Mouse (Mus musculus): Measurements from ENCODE around the gene Caln1. TPM values are rescaled to one million over a fixed set of nuclear protein-coding genes. Genes with fewer than 3 reads are reported as not detected.

Caln1 gene
- polyA plus RNA-seq, 1 experiment from 2014 or later: 32.7 TPM

DNA sequence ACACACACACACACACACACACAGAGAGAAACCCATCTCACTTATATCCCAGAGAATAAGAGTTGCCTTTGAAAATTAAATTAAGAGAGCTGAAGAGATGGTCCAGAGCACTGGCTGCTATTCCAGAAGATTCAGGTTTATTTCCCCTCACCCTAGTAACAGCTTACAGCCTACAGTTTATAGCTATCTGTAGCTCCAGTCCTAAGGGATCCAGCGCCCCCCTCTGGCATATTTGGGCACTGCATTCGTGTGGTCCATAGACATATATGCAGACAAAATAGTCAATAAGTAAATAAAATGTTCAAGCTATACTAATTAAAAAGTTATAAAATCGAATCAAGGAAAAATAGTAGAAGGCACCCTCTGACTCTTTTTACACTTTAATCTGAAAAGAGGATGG lies 442.0 kb downstream of the Caln1 start:
- 30% methylated on average over 3 of the region's 3 CpGs for WGBS
- H3K9me3 ChIP-seq (replicated peaks; ENCODE audit: control insufficient read depth, low read length, poor library complexity, severe bottlenecking): no peaks in the 10 kb centered on the region
- H3K27ac ChIP-seq (ENCODE audit: low read length): no peak overlapping the region

DNA sequence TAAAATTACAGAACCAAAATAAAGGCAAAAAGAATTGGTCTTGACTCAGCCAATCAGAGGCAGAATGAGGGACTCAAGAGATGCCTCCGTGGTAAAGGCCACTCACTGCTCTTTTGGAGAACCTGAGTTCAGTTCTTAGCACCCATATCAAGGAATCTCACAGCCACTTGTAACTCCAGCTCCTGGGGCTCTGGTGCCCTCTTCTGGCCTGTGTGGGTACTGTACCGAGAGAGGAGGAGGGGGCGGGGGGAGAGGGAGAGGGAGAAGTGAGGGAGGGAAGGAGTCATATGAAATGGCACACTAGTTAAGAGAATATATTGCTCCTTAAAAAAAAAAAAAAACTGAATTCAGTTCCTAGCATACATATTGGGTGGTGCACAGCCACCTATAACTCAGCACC lies 442.7 kb downstream of the Caln1 start:
- H3K9me3 ChIP-seq (replicated peaks; ENCODE audit: control insufficient read depth, low read length, poor library complexity, severe bottlenecking): no peaks in the 10 kb centered on the region
- H3K27me3 ChIP-seq (ENCODE audit: control insufficient read depth, insufficient read depth, low read depth, low read length): no peaks in the 10 kb centered on the region
- no peak overlapping the region for H3K9ac ChIP-seq (ENCODE audit: low read depth, low read length)
- WGBS: 94% methylated on average over 2 of the region's 3 CpGs
- H3K4me2 ChIP-seq (ENCODE audit: low read length): no peak overlapping the region
- H3K4me3 ChIP-seq (ENCODE audit: low read depth, low read length): no peak overlapping the region
- H3K27ac ChIP-seq (ENCODE audit: low read length): no peak overlapping the region
- 0 out of 2 replicates have a peak, but pooled peaks cover 2% of the 10 kb centered on the region for H3K4me1 ChIP-seq (ENCODE audit: control insufficient read depth, insufficient read depth, low read length)
- H3K36me3 ChIP-seq (ENCODE audit: control insufficient read depth, insufficient read depth, low read length): no peaks in the 10 kb centered on the region
- no peak for ATAC-seq

More for the DNA sequence above, 442.0 kb downstream of the Caln1 start:
- no peak for ATAC-seq
- no peaks in the 10 kb centered on the region for H3K27me3 ChIP-seq (ENCODE audit: control insufficient read depth, insufficient read depth, low read depth, low read length)
- H3K36me3 ChIP-seq (ENCODE audit: control insufficient read depth, insufficient read depth, low read length): no peaks in the 10 kb centered on the region
- H3K4me1 ChIP-seq (ENCODE audit: control insufficient read depth, insufficient read depth, low read length): 0 out of 2 replicates have a peak, but pooled peaks cover 2% of the 10 kb centered on the region
- no peak overlapping the region for H3K4me2 ChIP-seq (ENCODE audit: low read length)
- no peak overlapping the region for H3K4me3 ChIP-seq (ENCODE audit: low read depth, low read length)
- no peak overlapping the region for H3K9ac ChIP-seq (ENCODE audit: low read depth, low read length)

DNA sequence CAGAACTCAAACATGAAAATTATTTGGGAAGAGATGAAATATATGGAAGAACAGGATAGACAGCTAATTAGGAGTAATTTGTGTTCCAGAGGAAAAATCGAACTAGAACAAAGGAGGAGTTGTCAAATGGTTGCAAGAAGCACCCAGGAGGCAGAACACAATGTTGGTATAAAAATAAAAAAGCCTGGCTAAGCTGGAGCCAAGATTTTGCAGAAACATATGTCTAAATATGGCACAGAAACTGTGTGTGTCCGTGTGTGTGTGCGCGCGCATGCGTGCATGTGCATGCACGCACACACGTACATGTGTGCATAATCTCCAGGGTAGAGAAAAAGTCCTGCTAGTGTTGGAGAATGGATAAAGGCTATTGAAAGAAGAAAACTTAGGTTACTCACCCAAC lies 443.3 kb downstream of the Caln1 start:
- ATAC-seq: no peak
- Histone ChIP-seq H3K4me1 (ENCODE audit: control insufficient read depth, insufficient read depth, low read length) (0 out of 2 replicates have a peak, but pooled peaks cover 2% of the 10 kb centered on the region), H3K27me3 (ENCODE audit: control insufficient read depth, insufficient read depth, low read depth, low read length) (no peaks in the 10 kb centered on the region), H3K9ac (ENCODE audit: low read depth, low read length) (no peak overlapping the region), H3K27ac (ENCODE audit: low read length) (no peak overlapping the region), H3K4me3 (ENCODE audit: low read depth, low read length) (no peak overlapping the region), H3K36me3 (ENCODE audit: control insufficient read depth, insufficient read depth, low read length) (no peaks in the 10 kb centered on the region), H3K4me2 (ENCODE audit: low read length) (no peak overlapping the region), H3K9me3 (replicated peaks; ENCODE audit: control insufficient read depth, low read length, poor library complexity, severe bottlenecking) (no peaks in the 10 kb centered on the region)
- 95% methylated on average over 8 of the region's 8 CpGs for WGBS

DNA sequence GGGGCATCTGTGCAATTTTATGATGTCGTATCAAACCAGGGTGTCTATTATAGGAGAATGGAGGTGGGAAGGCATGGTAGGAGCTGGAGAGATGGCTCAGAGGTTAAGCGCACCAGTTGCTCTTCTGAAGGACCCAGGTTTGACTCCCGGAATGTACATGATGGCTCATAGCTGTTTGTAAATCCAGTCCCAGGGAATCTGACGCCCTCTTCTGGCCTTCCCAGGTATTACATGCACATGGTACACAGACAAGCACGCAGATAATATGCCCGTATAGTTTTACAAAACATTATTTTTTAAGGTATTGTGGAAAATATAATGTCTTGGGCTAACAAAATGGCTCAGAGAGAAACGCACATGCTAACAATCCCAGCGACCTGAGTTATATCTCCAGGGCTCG lies 443.8 kb downstream of the Caln1 start:
- Histone ChIP-seq H3K36me3 (ENCODE audit: control insufficient read depth, insufficient read depth, low read length) (no peaks in the 10 kb centered on the region), H3K27me3 (ENCODE audit: control insufficient read depth, insufficient read depth, low read depth, low read length) (no peaks in the 10 kb centered on the region), H3K9ac (ENCODE audit: low read depth, low read length) (no peak overlapping the region), H3K4me1 (ENCODE audit: control insufficient read depth, insufficient read depth, low read length) (0 out of 2 replicates have a peak, but pooled peaks cover 2% of the 10 kb centered on the region), H3K9me3 (replicated peaks; ENCODE audit: control insufficient read depth, low read length, poor library complexity, severe bottlenecking) (no peaks in the 10 kb centered on the region), H3K27ac (ENCODE audit: low read length) (no peak overlapping the region), H3K4me3 (ENCODE audit: low read depth, low read length) (no peak overlapping the region), H3K4me2 (ENCODE audit: low read length) (no peak overlapping the region)
- 87% methylated on average over 9 of the region's 9 CpGs for WGBS
- ATAC-seq: no peak

DNA sequence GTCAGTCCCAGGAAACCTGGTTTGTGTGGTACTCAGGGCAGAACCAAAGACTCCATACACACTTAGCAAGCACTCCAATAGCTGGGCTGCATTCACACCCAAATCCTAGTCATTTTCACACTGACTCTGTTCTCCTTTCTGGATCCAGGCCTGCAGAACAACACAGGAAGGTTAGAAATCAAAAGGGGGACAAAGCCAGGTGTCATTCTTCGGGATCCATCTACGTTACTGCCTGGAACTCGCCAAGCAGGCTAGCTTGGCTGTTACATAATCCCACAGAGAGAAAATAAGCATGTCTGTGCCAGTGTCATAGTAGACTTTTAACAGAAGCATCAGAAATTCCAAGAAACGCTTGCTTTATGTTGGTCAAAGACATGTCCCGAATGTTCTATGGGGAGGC lies 446.1 kb downstream of the Caln1 start:
- no peaks in the 10 kb centered on the region for H3K9me3 ChIP-seq (replicated peaks; ENCODE audit: control insufficient read depth, low read length, poor library complexity, severe bottlenecking)
- no peak overlapping the region for H3K4me2 ChIP-seq (ENCODE audit: low read length)
- H3K36me3 ChIP-seq (ENCODE audit: control insufficient read depth, insufficient read depth, low read length): no peaks in the 10 kb centered on the region
- ATAC-seq: no peak
- 88% methylated on average over 5 of the region's 5 CpGs for WGBS
- H3K27me3 ChIP-seq (ENCODE audit: control insufficient read depth, insufficient read depth, low read depth, low read length): no peaks in the 10 kb centered on the region
- H3K4me3 ChIP-seq (ENCODE audit: low read depth, low read length): no peak overlapping the region
- H3K4me1 ChIP-seq (ENCODE audit: control insufficient read depth, insufficient read depth, low read length): 0 out of 2 replicates have a peak, but pooled peaks cover under 1% of the 10 kb centered on the region
- no peak overlapping the region for H3K9ac ChIP-seq (ENCODE audit: low read depth, low read length)
- no peak overlapping the region for H3K27ac ChIP-seq (ENCODE audit: low read length)

DNA sequence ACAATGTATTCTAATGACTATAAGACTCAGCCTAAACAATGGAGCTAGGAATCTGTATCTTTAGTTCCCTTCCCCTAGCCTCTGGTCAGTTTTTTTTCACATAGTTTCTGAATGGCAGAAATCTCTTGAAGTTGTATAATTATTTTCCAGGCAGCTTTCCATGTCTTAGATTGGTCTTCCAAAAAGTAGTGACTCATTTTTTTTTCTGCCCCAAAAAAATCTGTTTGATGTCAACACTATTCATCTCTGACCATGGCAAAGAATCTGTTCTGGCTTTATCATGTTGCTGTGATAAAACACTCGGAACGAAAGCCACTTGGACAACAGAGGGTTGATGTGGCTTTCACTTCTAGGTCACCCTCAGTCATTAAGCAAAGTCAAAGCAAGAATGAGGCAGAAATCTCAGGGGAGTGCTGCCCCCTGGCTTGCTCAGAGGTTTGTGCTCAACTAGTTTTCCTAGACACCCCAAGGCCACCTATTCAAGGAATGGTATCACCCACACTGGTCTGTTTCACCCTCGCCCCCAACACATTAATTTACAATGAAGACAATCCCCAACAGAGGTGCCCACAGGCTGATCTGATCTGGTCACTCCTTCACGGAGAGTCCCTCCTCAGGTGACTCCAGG lies 450.9 kb downstream of the Caln1 start:
- ATAC-seq: no peak
- WGBS: 79% methylated on average over 4 of the region's 4 CpGs
- H3K4me3 ChIP-seq (ENCODE audit: low read depth, low read length): no peak overlapping the region
- H3K36me3 ChIP-seq (ENCODE audit: control insufficient read depth, insufficient read depth, low read length): no peaks in the 10 kb centered on the region
- H3K27me3 ChIP-seq (ENCODE audit: control insufficient read depth, insufficient read depth, low read depth, low read length): no peaks in the 10 kb centered on the region
- H3K9ac ChIP-seq (ENCODE audit: low read depth, low read length): no peak overlapping the region
- no peaks in the 10 kb centered on the region for H3K9me3 ChIP-seq (replicated peaks; ENCODE audit: control insufficient read depth, low read length, poor library complexity, severe bottlenecking)
- no peaks in the 10 kb centered on the region for H3K4me1 ChIP-seq (ENCODE audit: control insufficient read depth, insufficient read depth, low read length)
- no peak overlapping the region for H3K4me2 ChIP-seq (ENCODE audit: low read length)
- H3K27ac ChIP-seq (ENCODE audit: low read length): no peak overlapping the region

DNA sequence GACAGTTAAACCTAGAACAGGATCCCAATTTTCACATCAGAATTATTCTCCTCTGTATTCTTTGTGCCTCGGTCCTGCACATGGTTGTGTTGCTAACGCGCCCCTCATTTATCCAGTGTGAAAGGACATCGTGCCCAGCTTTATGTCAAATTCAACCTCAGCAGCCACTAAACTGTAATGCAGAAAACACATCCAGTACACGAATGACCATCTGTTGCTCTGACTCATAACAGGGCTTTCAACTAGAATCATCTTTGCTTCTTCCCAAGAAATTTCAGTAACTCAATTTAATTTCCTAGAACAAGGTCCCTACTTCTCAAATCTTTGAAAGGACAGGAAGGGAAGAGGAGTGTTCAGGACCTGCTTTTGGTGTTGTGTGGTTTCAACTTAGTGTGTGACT lies 451.4 kb downstream of the Caln1 start:
- Histone ChIP-seq H3K9ac (ENCODE audit: low read depth, low read length) (no peak overlapping the region), H3K27ac (ENCODE audit: low read length) (no peak overlapping the region), H3K9me3 (replicated peaks; ENCODE audit: control insufficient read depth, low read length, poor library complexity, severe bottlenecking) (no peaks in the 10 kb centered on the region), H3K36me3 (ENCODE audit: control insufficient read depth, insufficient read depth, low read length) (no peaks in the 10 kb centered on the region), H3K4me2 (ENCODE audit: low read length) (no peak overlapping the region), H3K4me1 (ENCODE audit: control insufficient read depth, insufficient read depth, low read length) (no peaks in the 10 kb centered on the region), H3K27me3 (ENCODE audit: control insufficient read depth, insufficient read depth, low read depth, low read length) (no peaks in the 10 kb centered on the region), H3K4me3 (ENCODE audit: low read depth, low read length) (no peak overlapping the region)
- 97% methylated on average over 5 of the region's 5 CpGs for WGBS
- no peak for ATAC-seq

DNA sequence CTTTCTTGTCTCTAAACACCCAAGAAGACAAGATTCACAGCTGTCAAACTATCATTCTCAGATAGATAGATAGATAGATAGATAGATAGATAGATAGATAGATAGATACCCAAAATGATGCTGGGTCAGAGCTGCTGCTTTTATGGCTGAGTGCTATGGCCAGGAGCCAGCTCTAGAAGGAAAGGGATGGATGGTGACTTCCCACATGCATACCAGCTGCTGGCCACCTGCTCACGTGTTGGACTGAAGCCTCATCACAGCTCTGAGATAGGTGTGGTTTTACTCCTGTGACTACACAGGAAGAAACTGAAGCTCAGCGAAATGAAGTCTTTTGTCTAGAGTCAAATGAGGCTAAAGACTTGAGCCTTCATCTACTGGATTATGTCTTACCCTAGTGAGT lies 456.5 kb downstream of the Caln1 start:
- no peaks in the 10 kb centered on the region for H3K4me1 ChIP-seq (ENCODE audit: control insufficient read depth, insufficient read depth, low read length)
- no peak overlapping the region for H3K9ac ChIP-seq (ENCODE audit: low read depth, low read length)
- H3K4me2 ChIP-seq (ENCODE audit: low read length): no peak overlapping the region
- no peak for ATAC-seq
- no peaks in the 10 kb centered on the region for H3K36me3 ChIP-seq (ENCODE audit: control insufficient read depth, insufficient read depth, low read length)
- no peak overlapping the region for H3K27ac ChIP-seq (ENCODE audit: low read length)
- H3K9me3 ChIP-seq (replicated peaks; ENCODE audit: control insufficient read depth, low read length, poor library complexity, severe bottlenecking): no peaks in the 10 kb centered on the region
- H3K27me3 ChIP-seq (ENCODE audit: control insufficient read depth, insufficient read depth, low read depth, low read length): no peaks in the 10 kb centered on the region
- no peak overlapping the region for H3K4me3 ChIP-seq (ENCODE audit: low read depth, low read length)
- WGBS: 93% methylated on average over 2 of the region's 2 CpGs

DNA sequence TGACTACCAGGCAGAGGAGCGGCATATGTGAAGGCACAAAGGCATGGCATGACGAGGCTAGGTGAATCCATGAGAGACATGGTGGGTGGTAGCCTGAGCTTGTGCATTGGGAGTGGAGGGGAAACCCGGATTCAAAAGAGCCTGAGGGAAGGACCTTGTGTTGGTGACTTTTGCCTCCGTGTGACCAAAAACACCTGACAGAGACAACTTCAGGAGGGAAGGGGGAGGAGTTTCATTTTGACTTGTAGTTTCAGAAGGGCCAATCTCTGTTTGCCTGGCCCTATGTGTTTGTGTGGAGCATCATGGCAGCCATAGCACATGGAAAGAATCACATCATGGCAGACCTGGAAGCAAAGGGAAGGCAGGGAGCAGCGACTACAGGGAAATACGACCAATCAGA lies 479.3 kb downstream of the Caln1 start:
- ATAC-seq: no peak
- no peaks in the 10 kb centered on the region for H3K27me3 ChIP-seq (ENCODE audit: control insufficient read depth, insufficient read depth, low read depth, low read length)
- 91% methylated on average over 6 of the region's 6 CpGs for WGBS

More for the DNA sequence above, 479.3 kb downstream of the Caln1 start:
- Histone ChIP-seq H3K4me2 (ENCODE audit: low read length) (no peak overlapping the region), H3K36me3 (ENCODE audit: control insufficient read depth, insufficient read depth, low read length) (no peaks in the 10 kb centered on the region), H3K4me1 (ENCODE audit: control insufficient read depth, insufficient read depth, low read length) (no peaks in the 10 kb centered on the region), H3K27ac (ENCODE audit: low read length) (no peak overlapping the region), H3K9me3 (replicated peaks; ENCODE audit: control insufficient read depth, low read length, poor library complexity, severe bottlenecking) (no peaks in the 10 kb centered on the region), H3K4me3 (ENCODE audit: low read depth, low read length) (no peak overlapping the region), H3K9ac (ENCODE audit: low read depth, low read length) (no peak overlapping the region)
